Mouse (Mus musculus) intestine, postnatal 0 days (tissue): ENCODE data around the gene 1700010I14Rik. TPM values are rescaled to one million over a fixed set of nuclear protein-coding genes. Genes with fewer than 3 reads are reported as not detected.
A peak's percentile ranks its signal among the peaks of the same experiment; 100 is the strongest.

Experiments
- ATAC-seq: fragments of 200-750 bp; cut with Nextera tagmentation; 2 replicates; pipeline ENCODE4 v1.8.0; 2017; ENCODE audit warnings: mild to moderate bottlenecking, moderate TSS enrichment, moderate library complexity
- H3K27ac ChIP-seq: fragments of 300-500 bp; sonication (generic); 2 replicates; pipeline ENCODE4 v1.5.1; 2014; ENCODE audit warnings: mild to moderate bottlenecking, low read depth, low read length, moderate library complexity
- H3K27me3 ChIP-seq: fragments of 300-500 bp; sonication (generic); replicated peaks from 2 replicates; pipeline ENCODE4 v1.6.1; 2014; ENCODE audit warnings: low read length, mixed read lengths; ENCODE audit not compliant: control insufficient read depth, insufficient read depth
- H3K36me3 ChIP-seq: fragments of 300-500 bp; sonication (generic); 2 replicates; pipeline ENCODE4 v1.6.1; 2014; ENCODE audit warnings: mild to moderate bottlenecking, moderate library complexity; ENCODE audit not compliant: control insufficient read depth, insufficient read depth
- H3K4me1 ChIP-seq: fragments of 300-500 bp; sonication (generic); replicated peaks from 2 replicates; pipeline ENCODE4 v1.6.1; 2014; ENCODE audit warnings: antibody characterized with exemption, low read length, mixed read lengths; ENCODE audit not compliant: control insufficient read depth, insufficient read depth
- H3K4me2 ChIP-seq: fragments of 300-500 bp; sonication (generic); replicated peaks from 2 replicates; pipeline ENCODE4 v1.6.1; 2014; ENCODE audit warnings: low read depth, mild to moderate bottlenecking, moderate library complexity
- H3K4me3 ChIP-seq: fragments of 300-500 bp; sonication (generic); 2 replicates; pipeline ENCODE4 v1.5.1; 2014; ENCODE audit warnings: low read depth, low read length
- H3K9ac ChIP-seq: fragments of 300-500 bp; sonication (generic); 2 replicates; pipeline ENCODE4 v1.6.1; 2014; ENCODE audit warnings: mild to moderate bottlenecking, low read depth, low read length
- H3K9me3 ChIP-seq: fragments of 300-500 bp; sonication (generic); 2 replicates; pipeline ENCODE4 v1.6.1; 2016; ENCODE audit warnings: mixed run types; ENCODE audit not compliant: control insufficient read depth
- CTCF ChIP-seq: sonication (generic); IDR thresholded peaks from 2 replicates; pipeline ENCODE4 v1.5.1; 2016; ENCODE audit warnings: low read depth, mild to moderate bottlenecking, control low read depth, antibody characterized with exemption, moderate library complexity
- WGBS: fragments of 180-500 bp; shearing (Covaris S2); extraction: QIAGEN DNeasy Blood & Tissue Kit; methylation state at CpG from one replicate; pipeline ENCODE4 v1.1.7; 2014; 5-methylcytosine and 5-hydroxymethylcytosine counted together
- polyA plus RNA-seq: library from polyadenylated mRNA; unstranded; fragments of >200 nt; fragmentation: Nextera tagmentation; extraction: Ambion mirVana; gene quantifications from 2 replicates; pipeline ENCODE4 v1.2.1, GENCODE M21; 2015

The 1700010I14Rik gene
- polyA plus RNA-seq, 1 experiment from 2014 or later, result 1.2 TPM

DNA sequence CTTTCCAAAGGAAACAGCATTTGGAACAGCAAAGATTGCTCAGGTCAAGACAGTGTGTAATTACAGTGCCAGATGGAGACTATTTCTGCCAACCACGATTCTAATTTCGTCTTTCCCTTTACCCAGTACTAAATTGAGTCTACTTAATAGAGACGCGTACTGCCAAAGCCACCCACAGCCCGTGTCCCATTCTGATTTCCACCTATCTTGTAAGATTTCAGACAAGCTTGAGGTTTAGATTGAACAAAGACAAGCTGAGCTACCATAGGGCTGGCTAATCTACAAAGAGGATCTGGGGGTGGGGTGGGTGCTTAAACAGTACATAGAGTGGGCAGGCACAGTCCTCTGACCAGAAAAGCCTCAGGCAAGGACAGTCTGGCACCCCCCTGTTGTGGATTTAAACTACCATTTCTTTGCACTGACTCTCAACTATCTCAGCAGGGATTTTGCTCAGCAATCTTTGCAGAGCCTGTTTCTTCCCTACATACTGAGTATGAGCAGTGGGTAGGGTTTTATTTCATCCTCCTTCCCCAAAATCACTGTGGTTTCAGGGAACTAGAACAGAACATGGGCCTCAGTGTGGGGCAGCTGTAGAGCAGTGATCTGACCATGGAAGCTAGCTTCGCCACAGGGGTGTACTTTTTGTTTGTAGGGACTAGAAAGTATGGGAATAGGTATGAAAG, 44.4 kb downstream of the 1700010I14Rik start:
- H3K4me3 ChIP-seq, result no peak overlapping the region
- TF ChIP-seq CTCF, result no peak
- no peaks in the 10 kb centered on the region for H3K9me3 ChIP-seq
- H3K4me1 ChIP-seq, result no peaks in the 10 kb centered on the region
- no peak overlapping the region for H3K4me2 ChIP-seq
- WGBS, result 75% methylated on average over 6 of the region's 6 CpGs
- no peaks in the 10 kb centered on the region for H3K27me3 ChIP-seq
- no peaks in the 10 kb centered on the region for H3K36me3 ChIP-seq
- H3K9ac ChIP-seq, result no peak overlapping the region
- H3K27ac ChIP-seq, result no peak overlapping the region
- no peak for ATAC-seq

DNA sequence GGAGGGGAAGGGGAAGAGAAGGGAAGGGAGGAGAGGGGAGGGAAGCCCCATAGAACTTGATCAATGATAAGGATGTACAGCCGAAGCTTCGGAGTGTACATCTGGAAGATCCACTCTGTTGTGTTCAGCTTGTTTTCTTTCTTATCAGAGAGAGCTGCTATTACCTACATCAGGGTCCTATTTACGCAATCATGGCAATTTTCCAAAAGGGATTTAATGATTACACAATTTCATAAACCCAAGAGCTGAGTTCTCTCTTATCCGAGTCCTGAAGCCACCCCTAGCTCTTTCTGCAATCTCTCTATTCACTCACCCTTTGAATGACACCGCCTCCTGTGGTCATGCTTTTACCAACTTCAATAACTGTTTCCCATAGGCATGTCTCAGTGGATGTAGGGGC, 45.4 kb downstream of the 1700010I14Rik start:
- Histone ChIP-seq H3K27ac (no peak overlapping the region), H3K4me2 (no peak overlapping the region), H3K9me3 (no peaks in the 10 kb centered on the region), H3K4me1 (no peaks in the 10 kb centered on the region), H3K36me3 (no peaks in the 10 kb centered on the region), H3K9ac (no peak overlapping the region), H3K4me3 (no peak overlapping the region), H3K27me3 (no peaks in the 10 kb centered on the region)
- no peak for ATAC-seq
- 59% methylated on average over 5 of the region's 5 CpGs for WGBS
- TF ChIP-seq CTCF, result no peak

DNA sequence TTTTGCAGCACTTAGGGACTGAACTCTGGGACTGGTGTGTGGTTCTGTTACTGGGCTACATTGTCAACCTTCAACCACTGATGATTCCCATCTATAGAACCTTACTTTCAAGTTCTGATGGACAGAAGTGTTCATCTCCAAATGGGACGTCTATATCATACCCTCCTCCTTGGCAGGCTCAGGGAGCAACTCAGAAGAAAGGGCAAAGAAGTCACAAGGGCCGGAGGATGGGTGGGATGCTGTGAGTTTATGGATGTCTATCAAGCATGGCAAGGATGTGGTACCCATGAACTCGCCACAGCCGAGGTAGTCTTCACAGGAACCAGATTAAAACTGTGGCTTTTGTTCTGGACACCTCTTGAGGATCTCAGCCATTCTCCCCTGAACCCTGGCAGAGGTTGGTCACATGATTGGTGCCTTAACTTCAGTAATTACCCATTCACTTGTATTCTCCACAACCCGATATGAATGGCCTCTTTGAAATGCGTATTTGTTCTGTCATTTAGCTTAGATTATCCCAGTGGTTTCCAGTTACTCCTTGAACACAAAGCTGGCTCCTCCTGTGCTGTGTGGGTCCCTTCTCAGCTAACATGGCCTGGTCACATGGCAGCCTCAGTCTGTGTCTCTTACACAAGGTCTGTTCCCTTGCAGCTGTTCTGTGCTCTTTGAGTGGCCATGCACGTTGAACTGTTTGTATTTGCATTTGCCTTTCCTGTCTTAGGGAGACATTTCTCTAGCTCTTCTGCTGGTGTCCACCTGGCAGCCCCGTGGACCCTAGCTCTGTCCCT, 47.6 kb downstream of the 1700010I14Rik start:
- no peak for ATAC-seq
- no peaks in the 10 kb centered on the region for H3K27me3 ChIP-seq
- no peak overlapping the region for H3K9ac ChIP-seq
- H3K4me2 ChIP-seq, result no peak overlapping the region
- WGBS, result 66% methylated on average over 8 of the region's 8 CpGs
- H3K27ac ChIP-seq, result no peak overlapping the region
- H3K9me3 ChIP-seq, result no peaks in the 10 kb centered on the region
- H3K4me3 ChIP-seq, result no peak overlapping the region
- no peak for TF ChIP-seq CTCF
- H3K4me1 ChIP-seq, result no peaks in the 10 kb centered on the region
- H3K36me3 ChIP-seq, result no peaks in the 10 kb centered on the region

DNA sequence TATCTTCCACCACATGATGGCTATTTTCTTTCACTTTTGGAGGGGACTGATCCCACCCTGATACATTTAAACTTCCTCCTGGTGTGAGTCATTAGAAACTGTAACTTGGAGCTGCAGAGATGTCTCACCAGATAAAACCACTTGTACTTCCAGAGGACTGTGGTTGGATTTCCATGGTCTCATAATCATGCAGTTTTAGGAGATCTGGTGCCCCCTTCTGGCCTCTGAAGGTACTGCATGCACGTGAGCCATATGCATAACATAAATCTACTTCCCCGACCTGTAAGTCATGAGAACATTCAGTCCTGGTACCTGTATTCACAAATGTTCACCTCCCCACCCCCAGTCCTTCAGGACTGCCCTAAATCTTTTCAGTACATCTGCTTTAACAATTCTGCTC, 54.6 kb downstream of the 1700010I14Rik start:
- no peaks in the 10 kb centered on the region for H3K9me3 ChIP-seq
- no peak overlapping the region for H3K4me3 ChIP-seq
- no peak overlapping the region for H3K4me2 ChIP-seq
- no peaks in the 10 kb centered on the region for H3K27me3 ChIP-seq
- 33% methylated on average over 2 of the region's 2 CpGs for WGBS
- H3K4me1 ChIP-seq, result no peaks in the 10 kb centered on the region
- no peak overlapping the region for H3K27ac ChIP-seq
- no peak for ATAC-seq
- TF ChIP-seq CTCF, result peak; percentile 67
- no peak overlapping the region for H3K9ac ChIP-seq
- no peaks in the 10 kb centered on the region for H3K36me3 ChIP-seq

GRCm38 (mm10) chr17:9052441-9052980, 64.4 kb downstream of the 1700010I14Rik start:
- H3K9ac ChIP-seq, result no peak overlapping the region
- no peak overlapping the region for H3K27ac ChIP-seq
- H3K36me3 ChIP-seq, result no peaks in the 10 kb centered on the region
- H3K4me3 ChIP-seq, result no peak overlapping the region
- H3K4me2 ChIP-seq, result no peak overlapping the region
- no peak for TF ChIP-seq CTCF
- H3K27me3 ChIP-seq, result no peaks in the 10 kb centered on the region
- no peaks in the 10 kb centered on the region for H3K4me1 ChIP-seq
- WGBS, result 77% methylated on average over 13 of the region's 13 CpGs
- no peak for ATAC-seq
- H3K9me3 ChIP-seq, result no peaks in the 10 kb centered on the region

DNA sequence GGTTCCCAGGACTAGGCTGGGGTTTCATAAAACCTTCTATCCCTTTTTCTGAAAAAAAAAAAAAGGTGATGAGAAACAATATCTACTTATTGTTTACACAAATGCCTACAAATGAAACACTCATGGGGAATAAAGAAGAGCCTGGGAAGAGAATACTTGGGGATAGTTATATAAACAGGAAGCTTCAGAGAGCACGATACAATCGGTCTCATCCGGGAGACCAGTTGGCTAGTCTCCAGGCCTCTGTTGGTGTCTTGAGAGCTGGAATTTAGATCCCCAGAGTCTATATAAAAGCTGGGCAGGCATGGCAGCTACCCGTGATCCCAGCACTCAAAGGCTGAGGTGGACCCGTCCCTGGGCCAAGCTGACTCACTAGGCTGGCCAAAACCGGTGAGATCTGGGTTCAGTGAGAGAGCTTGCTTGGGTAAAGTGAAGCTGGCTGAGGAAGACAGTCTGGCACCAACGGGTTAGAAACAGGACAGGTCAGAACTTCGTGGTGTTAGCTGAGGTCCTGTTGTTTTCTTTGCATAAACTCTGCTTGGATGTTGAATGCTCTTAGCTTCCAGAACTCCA, 71.3 kb downstream of the 1700010I14Rik start:
- Histone ChIP-seq H3K4me2 (no peak overlapping the region), H3K27ac (no peak overlapping the region), H3K4me3 (no peak overlapping the region), H3K4me1 (no peaks in the 10 kb centered on the region), H3K9ac (no peak overlapping the region), H3K27me3 (no peaks in the 10 kb centered on the region), H3K36me3 (no peaks in the 10 kb centered on the region), H3K9me3 (no peaks in the 10 kb centered on the region)
- WGBS, result 55% methylated on average over 8 of the region's 8 CpGs
- no peak for ATAC-seq
- TF ChIP-seq CTCF, result no peak
